Mouse (Mus musculus): Measurements from ENCODE around the gene E130114P18Rik. TPM values are rescaled to one million over a fixed set of nuclear protein-coding genes. Genes with fewer than 3 reads are reported as not detected.

Gene E130114P18Rik
- polyA plus RNA-seq, 1 experiment from 2014 or later, result 11.6 TPM

- H3K36me3 ChIP-seq (ENCODE audit: control insufficient read depth, insufficient read depth, low read length), result no peaks in the 10 kb centered on the region
- no peaks in the 10 kb centered on the region for H3K9me3 ChIP-seq (replicated peaks; ENCODE audit: control insufficient read depth, low read length, poor library complexity, severe bottlenecking)
- H3K27ac ChIP-seq (ENCODE audit: low read length), result no peak overlapping the region
- H3K4me3 ChIP-seq (ENCODE audit: low read depth, low read length), result no peak overlapping the region
- no peak overlapping the region for H3K9ac ChIP-seq (ENCODE audit: low read depth, low read length)
- WGBS, result 35% methylated on average over 14 of the region's 14 CpGs
- no peaks in the 10 kb centered on the region for H3K27me3 ChIP-seq (ENCODE audit: control insufficient read depth, insufficient read depth, low read depth, low read length)
- peak; percentile 82; the same call in 1 of the 2 replicates for ATAC-seq
- 0 out of 2 replicates have a peak, but pooled peaks cover 5% of the 10 kb centered on the region for H3K4me1 ChIP-seq (ENCODE audit: control insufficient read depth, insufficient read depth, low read length)
- no peak overlapping the region for H3K4me2 ChIP-seq (ENCODE audit: low read length)
Measured at GRCm38 (mm10) chr4:97628881-97629605, 148.8 kb downstream of the E130114P18Rik start.

GRCm38 (mm10) chr4:97626002-97626720 is 151.7 kb downstream of the E130114P18Rik start:
- WGBS, result 30% methylated on average over 16 of the region's 16 CpGs
- Histone ChIP-seq H3K4me3 (ENCODE audit: low read depth, low read length) (no peak overlapping the region), H3K27me3 (ENCODE audit: control insufficient read depth, insufficient read depth, low read depth, low read length) (no peaks in the 10 kb centered on the region), H3K36me3 (ENCODE audit: control insufficient read depth, insufficient read depth, low read length) (no peaks in the 10 kb centered on the region), H3K4me1 (ENCODE audit: control insufficient read depth, insufficient read depth, low read length) (0 out of 2 replicates have a peak, but pooled peaks cover 5% of the 10 kb centered on the region), H3K9me3 (replicated peaks; ENCODE audit: control insufficient read depth, low read length, poor library complexity, severe bottlenecking) (no peaks in the 10 kb centered on the region), H3K27ac (ENCODE audit: low read length) (no peak overlapping the region), H3K4me2 (ENCODE audit: low read length) (no peak overlapping the region), H3K9ac (ENCODE audit: low read depth, low read length) (no peak overlapping the region)
- ATAC-seq, result no peak

- WGBS, result 86% methylated on average over 5 of the region's 5 CpGs
Measured at GRCm38 (mm10) chr4:97623165-97623564, 154.7 kb downstream of the E130114P18Rik start.

GRCm38 (mm10) chr4:97621731-97622130 is 156.1 kb downstream of the E130114P18Rik start:
- H3K9me3 ChIP-seq (replicated peaks; ENCODE audit: control insufficient read depth, low read length, poor library complexity, severe bottlenecking), result no peaks in the 10 kb centered on the region
- H3K9ac ChIP-seq (ENCODE audit: low read depth, low read length), result no peak overlapping the region
- H3K4me1 ChIP-seq (ENCODE audit: control insufficient read depth, insufficient read depth, low read length), result peaks cover 8% of the 10 kb centered on the region; the same call in 1 of the 2 replicates
- no peak overlapping the region for H3K4me2 ChIP-seq (ENCODE audit: low read length)
- H3K4me3 ChIP-seq (ENCODE audit: low read depth, low read length), result no peak overlapping the region
- no peak overlapping the region for H3K27ac ChIP-seq (ENCODE audit: low read length)
- no peak for ATAC-seq
- WGBS, result 68% methylated on average over 4 of the region's 4 CpGs
- H3K36me3 ChIP-seq (ENCODE audit: control insufficient read depth, insufficient read depth, low read length), result no peaks in the 10 kb centered on the region
- H3K27me3 ChIP-seq (ENCODE audit: control insufficient read depth, insufficient read depth, low read depth, low read length), result no peaks in the 10 kb centered on the region

More at GRCm38 (mm10) chr4:97623165-97623564, 154.7 kb downstream of the E130114P18Rik start:
- Histone ChIP-seq H3K9ac (ENCODE audit: low read depth, low read length) (no peak overlapping the region), H3K4me1 (ENCODE audit: control insufficient read depth, insufficient read depth, low read length) (peaks cover 8% of the 10 kb centered on the region; the same call in 1 of the 2 replicates), H3K4me3 (ENCODE audit: low read depth, low read length) (no peak overlapping the region), H3K36me3 (ENCODE audit: control insufficient read depth, insufficient read depth, low read length) (no peaks in the 10 kb centered on the region), H3K4me2 (ENCODE audit: low read length) (no peak overlapping the region), H3K27ac (ENCODE audit: low read length) (no peak overlapping the region), H3K9me3 (replicated peaks; ENCODE audit: control insufficient read depth, low read length, poor library complexity, severe bottlenecking) (no peaks in the 10 kb centered on the region), H3K27me3 (ENCODE audit: control insufficient read depth, insufficient read depth, low read depth, low read length) (no peaks in the 10 kb centered on the region)
- no peak for ATAC-seq

GRCm38 (mm10) chr4:97620409-97620808 is 157.5 kb downstream of the E130114P18Rik start:
- no peak overlapping the region for H3K4me2 ChIP-seq (ENCODE audit: low read length)
- H3K9ac ChIP-seq (ENCODE audit: low read depth, low read length), result no peak overlapping the region
- no peaks in the 10 kb centered on the region for H3K36me3 ChIP-seq (ENCODE audit: control insufficient read depth, insufficient read depth, low read length)
- H3K4me3 ChIP-seq (ENCODE audit: low read depth, low read length), result no peak overlapping the region
- peaks cover 6% of the 10 kb centered on the region; the same call in 1 of the 2 replicates for H3K4me1 ChIP-seq (ENCODE audit: control insufficient read depth, insufficient read depth, low read length)
- no peaks in the 10 kb centered on the region for H3K27me3 ChIP-seq (ENCODE audit: control insufficient read depth, insufficient read depth, low read depth, low read length)
- no peak overlapping the region for H3K27ac ChIP-seq (ENCODE audit: low read length)
- no peak for ATAC-seq
- WGBS, result 81% methylated on average over 1 of the region's 1 CpGs
- no peaks in the 10 kb centered on the region for H3K9me3 ChIP-seq (replicated peaks; ENCODE audit: control insufficient read depth, low read length, poor library complexity, severe bottlenecking)

GRCm38 (mm10) chr4:97618668-97619373 is 159.1 kb downstream of the E130114P18Rik start:
- ATAC-seq, result peak; percentile 83
- H3K4me3 ChIP-seq (ENCODE audit: low read depth, low read length), result no peak overlapping the region
- no peaks in the 10 kb centered on the region for H3K9me3 ChIP-seq (replicated peaks; ENCODE audit: control insufficient read depth, low read length, poor library complexity, severe bottlenecking)
- H3K36me3 ChIP-seq (ENCODE audit: control insufficient read depth, insufficient read depth, low read length), result no peaks in the 10 kb centered on the region
- H3K4me1 ChIP-seq (ENCODE audit: control insufficient read depth, insufficient read depth, low read length), result peaks cover 6% of the 10 kb centered on the region; the same call in 1 of the 2 replicates
- peak overlapping the region; percentile 67 for H3K27ac ChIP-seq (ENCODE audit: low read length)
- H3K9ac ChIP-seq (ENCODE audit: low read depth, low read length), result peak overlapping the region; percentile 36; the same call in 1 of the 2 replicates
- WGBS, result 41% methylated on average over 15 of the region's 15 CpGs
- H3K27me3 ChIP-seq (ENCODE audit: control insufficient read depth, insufficient read depth, low read depth, low read length), result no peaks in the 10 kb centered on the region
- peak overlapping the region; percentile 39 for H3K4me2 ChIP-seq (ENCODE audit: low read length)

- Histone ChIP-seq H3K4me2 (ENCODE audit: low read length) (no peak overlapping the region), H3K9me3 (replicated peaks; ENCODE audit: control insufficient read depth, low read length, poor library complexity, severe bottlenecking) (no peaks in the 10 kb centered on the region), H3K36me3 (ENCODE audit: control insufficient read depth, insufficient read depth, low read length) (no peaks in the 10 kb centered on the region), H3K4me1 (ENCODE audit: control insufficient read depth, insufficient read depth, low read length) (peaks cover 14% of the 10 kb centered on the region), H3K4me3 (ENCODE audit: low read depth, low read length) (no peak overlapping the region), H3K9ac (ENCODE audit: low read depth, low read length) (no peak overlapping the region), H3K27ac (ENCODE audit: low read length) (no peak overlapping the region), H3K27me3 (ENCODE audit: control insufficient read depth, insufficient read depth, low read depth, low read length) (no peaks in the 10 kb centered on the region)
- no peak for ATAC-seq
- 90% methylated on average over 3 of the region's 3 CpGs for WGBS
Measured at GRCm38 (mm10) chr4:97615031-97615430, 162.8 kb downstream of the E130114P18Rik start.

GRCm38 (mm10) chr4:97611251-97611847 is 166.5 kb downstream of the E130114P18Rik start:
- Histone ChIP-seq H3K9me3 (replicated peaks; ENCODE audit: control insufficient read depth, low read length, poor library complexity, severe bottlenecking) (no peaks in the 10 kb centered on the region), H3K4me2 (ENCODE audit: low read length) (no peak overlapping the region), H3K4me1 (ENCODE audit: control insufficient read depth, insufficient read depth, low read length) (peaks cover 14% of the 10 kb centered on the region), H3K36me3 (ENCODE audit: control insufficient read depth, insufficient read depth, low read length) (no peaks in the 10 kb centered on the region), H3K4me3 (ENCODE audit: low read depth, low read length) (no peak overlapping the region), H3K27me3 (ENCODE audit: control insufficient read depth, insufficient read depth, low read depth, low read length) (no peaks in the 10 kb centered on the region), H3K27ac (ENCODE audit: low read length) (peak overlapping the region; percentile 66), H3K9ac (ENCODE audit: low read depth, low read length) (no peak overlapping the region)
- 63% methylated on average over 11 of the region's 11 CpGs for WGBS
- ATAC-seq, result peak; percentile 41

Measured in midbrain, embryonic 16.5 days (tissue).